Mouse (Mus musculus) fat pad, adult 2 months (tissue): Measurements from ENCODE around the gene Hhat.

Experiments used
- DNase-seq: peaks from one replicate; pipeline ENCODE4 v3.0.0-alpha.2; 2011; ENCODE audit warnings: low read depth, low spot score; ENCODE audit errors: extremely low read depth

The Hhat gene

GRCm38 (mm10) chr1:192745240-192746101, 25.6 kb downstream of the Hhat start:
- peak; percentile 33 for DNase-seq

DNA sequence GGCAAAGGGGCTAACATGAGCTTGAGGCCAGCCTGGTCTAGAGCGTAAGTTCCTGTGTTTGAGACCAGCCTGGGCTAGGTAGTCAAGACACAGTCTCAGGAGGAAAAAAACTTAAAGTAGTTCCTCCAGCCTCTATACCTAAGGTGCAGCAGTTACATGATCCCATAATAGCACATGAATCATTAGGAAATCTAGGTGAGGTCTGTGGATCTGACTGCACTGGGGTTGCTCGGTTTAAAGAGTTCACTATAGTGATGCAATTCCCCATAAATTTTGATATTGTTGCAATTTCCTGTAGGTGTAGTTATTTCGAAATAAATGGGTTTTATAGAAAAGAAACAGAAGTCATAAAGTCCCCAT, 26.2 kb downstream of the Hhat start:
- DNase-seq, result peak; percentile 78

DNA sequence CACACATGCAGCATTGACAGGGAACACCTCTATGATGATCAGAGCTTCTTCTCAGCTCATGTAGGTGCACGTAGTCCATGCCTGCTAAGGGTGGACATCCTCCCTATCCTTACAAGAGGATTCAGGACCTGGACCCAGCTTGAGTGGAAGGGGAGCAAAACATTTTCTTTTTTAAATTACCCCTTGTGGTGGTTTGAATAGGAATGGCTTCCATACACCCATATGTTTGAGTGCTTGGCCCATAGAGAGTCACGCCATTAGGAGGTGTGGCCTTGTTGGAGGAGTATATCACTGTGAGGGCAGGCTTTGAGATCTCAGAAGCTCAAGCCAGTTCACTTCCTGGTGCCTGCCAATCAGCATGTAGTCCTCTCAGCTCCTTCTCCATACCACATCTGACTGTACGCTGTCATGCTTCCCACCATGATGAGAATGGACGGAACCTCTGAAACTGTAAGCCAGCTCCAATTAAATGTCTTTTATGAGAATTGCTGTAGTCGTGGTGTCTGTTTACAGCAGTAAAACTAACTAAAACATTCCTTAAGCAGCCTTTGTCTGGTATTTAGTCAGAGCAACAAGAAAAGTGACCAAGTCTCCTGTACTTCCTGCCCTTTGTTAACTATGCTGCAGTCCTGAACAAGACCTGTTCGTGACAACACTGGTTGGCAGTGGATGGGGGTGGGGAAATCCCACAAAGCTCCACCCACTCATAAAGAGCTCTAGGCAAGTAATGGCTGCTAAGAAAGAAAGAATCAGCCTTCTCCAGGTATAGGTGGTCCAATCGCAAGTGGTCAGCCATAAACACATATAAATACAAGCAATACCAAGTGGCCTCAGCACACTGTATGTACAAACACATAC, 28.4 kb downstream of the Hhat start:
- peak; percentile 19 for DNase-seq

GRCm38 (mm10) chr1:192741896-192742295, 29.1 kb downstream of the Hhat start:
- no peak for DNase-seq

DNA sequence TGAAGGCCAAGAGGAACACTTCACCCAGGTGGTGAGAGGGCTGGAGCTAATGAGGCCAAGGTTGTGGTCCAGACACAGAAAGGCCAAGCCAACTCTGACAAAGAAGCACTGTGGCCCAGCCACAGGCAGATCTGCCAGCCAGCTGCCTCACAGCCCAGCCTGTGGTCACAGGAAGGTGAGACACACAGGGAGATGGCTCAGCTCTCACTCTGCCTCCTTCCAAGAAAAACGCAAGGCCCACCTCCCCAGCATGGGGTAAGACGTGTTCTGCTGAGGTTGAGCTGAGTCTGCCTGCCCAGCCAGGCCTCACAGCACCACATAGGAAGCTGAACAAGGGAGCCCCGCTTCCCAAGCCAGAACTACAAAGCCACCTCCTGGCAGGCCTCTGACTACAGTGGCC, 34.5 kb downstream of the Hhat start:
- no peak for DNase-seq

GRCm38 (mm10) chr1:192736002-192736426, 35.0 kb downstream of the Hhat start:
- DNase-seq, result peak; percentile 73

DNA sequence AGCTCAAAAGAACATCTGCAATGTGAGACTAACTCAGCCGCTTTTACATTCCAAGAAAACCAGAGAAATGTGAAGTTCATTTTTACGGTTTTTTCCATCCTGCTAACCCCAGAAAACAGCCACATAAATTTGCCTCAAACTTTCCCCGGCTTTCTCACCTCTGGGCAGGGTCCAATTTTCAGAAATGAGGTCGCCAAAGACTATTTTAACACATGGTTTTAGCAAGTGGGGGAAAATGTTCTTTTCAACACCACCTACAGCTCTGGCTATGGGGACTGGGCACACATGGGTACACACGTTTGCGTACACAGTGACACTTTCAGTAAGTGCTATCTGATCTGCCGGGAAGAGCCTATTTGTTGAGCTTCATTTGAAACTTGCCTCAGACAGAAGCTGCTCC, 40.5 kb downstream of the Hhat start:
- no peak for DNase-seq

GRCm38 (mm10) chr1:192726996-192727624, 43.9 kb downstream of the Hhat start:
- no peak for DNase-seq

- DNase-seq, result no peak
Measured at GRCm38 (mm10) chr1:192722147-192722546, 48.9 kb downstream of the Hhat start.

DNA sequence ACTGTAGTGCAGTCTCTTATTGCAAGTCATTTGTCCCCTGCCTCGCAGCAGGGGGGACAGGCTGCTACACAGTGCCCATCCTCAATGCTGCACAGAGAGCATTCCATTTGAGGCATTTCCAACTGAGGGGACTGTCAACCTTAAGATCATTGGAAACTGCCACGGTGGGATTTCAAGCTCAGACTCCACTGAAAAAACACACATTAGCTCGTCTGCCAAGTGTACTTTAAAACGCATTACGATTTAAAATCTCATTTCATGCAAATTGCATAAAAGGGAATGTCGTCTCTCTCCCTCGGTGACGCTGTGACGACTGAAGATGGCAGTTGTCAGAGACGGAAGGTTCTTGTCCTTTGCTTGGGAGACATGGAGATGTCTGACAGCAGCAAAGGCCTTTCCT, 50.9 kb downstream of the Hhat start:
- no peak for DNase-seq

DNA sequence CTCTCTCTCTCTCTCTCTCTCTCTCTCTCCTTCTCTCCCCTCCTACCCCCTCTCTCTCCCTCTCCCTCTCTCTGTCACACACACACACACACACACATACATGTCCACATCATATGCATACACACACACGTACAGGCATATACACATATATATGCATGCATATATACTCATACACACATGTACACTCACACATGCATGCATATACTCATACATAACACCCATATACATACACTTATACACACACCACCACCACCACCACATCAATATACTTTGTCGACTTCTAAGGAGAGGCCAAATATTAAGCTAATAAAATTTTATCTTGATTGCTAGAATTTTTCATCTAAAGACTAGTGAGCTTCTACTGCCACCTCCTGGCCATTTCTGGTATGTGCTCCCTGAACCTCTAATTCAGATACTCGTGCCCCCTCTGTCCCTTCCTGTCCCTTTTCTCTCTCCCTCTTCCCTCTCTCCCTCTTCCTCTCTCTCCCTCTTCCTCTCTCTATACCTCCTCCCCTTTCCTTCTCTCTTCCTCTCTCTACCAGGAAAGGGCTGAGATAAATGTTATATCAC, 59.2 kb downstream of the Hhat start:
- no peak for DNase-seq

DNA sequence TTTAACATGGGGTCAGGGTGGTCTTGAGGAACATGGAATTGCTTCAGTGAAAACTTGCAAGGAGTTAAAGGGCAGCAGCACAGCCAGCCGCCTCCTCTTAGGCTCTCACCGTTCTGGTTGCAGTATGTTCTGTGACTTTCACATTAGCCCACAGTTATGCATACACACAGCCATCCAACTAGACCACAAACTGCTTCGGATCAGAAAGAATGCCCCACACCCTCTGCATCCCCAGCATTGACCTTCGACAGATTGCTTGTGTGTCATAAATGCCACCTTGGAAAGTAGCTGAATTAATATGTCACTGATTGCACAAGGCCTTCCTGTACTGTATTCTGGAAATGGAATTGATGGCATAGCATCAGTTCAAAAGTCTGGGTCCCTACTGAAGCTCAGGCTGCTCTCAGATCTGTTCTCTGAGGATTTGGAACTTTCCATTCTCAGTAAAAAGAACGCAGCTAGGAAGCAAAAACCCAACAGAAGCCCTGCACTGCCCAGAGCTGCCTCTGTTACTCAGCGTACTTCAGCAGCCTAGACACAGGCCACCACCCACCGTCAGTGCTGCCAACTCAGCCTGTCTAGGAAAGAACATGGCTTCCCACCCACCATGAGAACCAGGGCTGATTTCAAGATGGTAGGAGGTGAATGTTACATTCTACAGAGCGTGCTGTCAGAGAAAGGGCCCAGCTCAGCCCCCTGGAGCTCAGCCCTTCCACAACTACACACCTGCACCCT, 70.5 kb downstream of the Hhat start:
- DNase-seq, result no peak

DNA sequence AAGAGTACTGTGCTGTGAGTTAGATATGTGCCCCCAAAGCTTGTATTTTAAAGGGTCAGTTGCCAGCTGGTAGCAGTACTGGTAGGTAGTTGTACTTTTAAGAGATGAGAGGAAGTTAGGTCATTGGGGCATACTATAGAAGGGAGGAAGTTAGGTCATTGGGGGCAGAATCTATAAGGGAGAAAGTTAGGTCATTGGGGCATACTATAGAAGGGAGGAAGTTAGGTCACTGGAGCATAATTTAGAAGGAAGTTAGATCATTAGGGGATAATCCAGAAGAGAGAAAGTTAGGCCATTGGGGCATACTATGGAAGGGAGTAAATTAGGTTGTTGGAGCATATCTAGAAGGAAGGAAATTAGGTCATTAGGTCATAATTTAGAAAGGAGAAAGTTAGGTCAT, 71.9 kb downstream of the Hhat start:
- DNase-seq, result no peak

DNA sequence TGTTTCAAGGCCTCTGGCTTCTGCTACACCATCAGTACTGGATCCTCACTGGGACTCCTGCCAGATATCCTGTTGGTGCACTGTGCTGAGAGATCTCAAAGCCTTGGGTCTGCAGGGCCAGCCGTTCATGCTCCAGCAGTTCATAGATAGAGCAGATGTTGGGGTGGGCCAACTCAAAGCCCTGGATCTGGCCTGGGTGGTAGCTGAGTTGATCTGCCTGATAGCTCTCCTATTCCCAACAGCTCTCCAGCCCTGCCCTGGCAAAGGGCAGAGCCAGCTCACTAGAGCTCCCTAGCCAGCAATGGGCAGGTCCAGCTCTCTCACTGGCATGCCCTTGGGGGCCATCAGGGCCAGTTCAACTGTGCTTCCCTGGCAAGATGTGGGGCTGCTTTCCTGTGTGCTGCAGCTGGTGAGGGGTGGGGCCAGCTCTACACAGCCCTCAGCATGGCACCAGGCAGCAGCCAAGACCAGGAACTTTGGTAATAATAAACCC, 74.6 kb downstream of the Hhat start:
- no peak for DNase-seq

GRCm38 (mm10) chr1:192693644-192694043, 77.4 kb downstream of the Hhat start:
- DNase-seq, result no peak

DNA sequence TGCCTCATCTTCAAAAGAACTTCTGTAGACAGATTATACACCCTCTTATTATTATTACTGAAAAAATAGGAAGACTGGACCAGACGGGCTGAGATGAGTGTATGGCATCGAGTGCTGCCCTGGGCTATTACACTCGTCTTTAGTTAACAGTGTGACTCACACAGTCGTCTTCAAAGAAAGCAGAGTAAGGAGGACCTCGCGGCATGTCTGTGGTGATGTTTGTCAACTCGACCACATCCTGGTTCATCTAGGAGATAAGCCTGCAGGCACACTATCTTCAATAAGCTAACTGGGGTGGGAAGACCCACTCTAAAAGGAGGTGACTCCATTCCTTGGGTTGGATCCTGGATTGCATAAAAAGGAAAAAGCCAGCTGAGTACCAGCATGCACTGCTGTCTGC, 78.0 kb downstream of the Hhat start:
- DNase-seq, result no peak

DNA sequence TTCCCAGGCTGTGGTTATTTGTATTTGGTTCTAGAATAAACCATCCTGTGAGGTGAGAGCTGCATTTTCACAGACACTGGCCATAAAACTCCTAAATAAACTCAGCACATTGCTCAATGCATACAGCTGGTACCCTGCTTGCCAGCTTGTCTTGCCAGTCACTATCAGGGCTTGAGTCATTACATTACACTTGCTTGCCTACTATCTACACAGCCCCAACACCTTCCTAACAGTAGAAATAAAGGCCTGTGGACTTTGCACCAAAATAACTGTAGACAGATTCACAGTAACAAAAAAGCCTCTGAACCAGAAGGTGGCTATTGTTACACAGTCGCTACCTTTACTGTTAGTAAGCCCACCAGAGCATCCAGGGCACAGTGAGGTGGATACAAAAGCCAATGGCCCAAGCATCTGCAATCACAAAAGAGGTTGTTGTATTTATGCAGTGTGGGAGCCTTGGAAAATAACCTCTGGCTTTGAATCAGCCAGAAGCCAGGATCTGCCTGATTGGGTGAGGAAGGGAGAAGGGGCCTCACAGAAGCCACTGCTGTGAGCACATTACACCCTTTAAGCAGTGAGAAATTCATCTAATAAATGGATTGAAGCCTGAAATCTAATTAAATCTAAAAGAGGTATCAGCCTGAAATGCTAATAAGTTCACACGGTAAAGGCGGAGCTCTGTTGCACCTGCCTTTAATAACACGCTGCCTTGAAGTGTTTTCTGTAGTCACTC, 88.6 kb downstream of the Hhat start:
- DNase-seq, result no peak

DNA sequence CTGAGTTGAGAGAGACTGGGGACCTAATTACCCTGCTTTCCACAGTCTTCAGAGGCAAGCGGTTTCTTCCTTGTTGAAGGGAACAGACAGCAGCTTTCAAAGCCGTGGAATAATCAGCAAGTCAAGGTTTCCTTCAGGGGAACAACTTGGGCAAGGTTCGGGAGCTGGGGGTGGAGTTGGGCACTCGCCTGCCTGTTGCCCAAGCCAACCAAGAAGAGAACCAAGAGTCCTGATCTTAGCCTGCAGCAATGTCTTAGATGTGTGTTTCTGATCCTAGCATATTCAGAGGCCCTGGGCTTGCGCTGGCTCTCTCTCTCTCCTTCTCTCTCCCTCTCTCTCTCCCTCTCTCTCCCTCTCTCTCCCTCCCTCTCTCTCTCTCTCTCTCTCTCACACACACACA, 93.8 kb downstream of the Hhat start:
- peak; percentile 88 for DNase-seq

DNA sequence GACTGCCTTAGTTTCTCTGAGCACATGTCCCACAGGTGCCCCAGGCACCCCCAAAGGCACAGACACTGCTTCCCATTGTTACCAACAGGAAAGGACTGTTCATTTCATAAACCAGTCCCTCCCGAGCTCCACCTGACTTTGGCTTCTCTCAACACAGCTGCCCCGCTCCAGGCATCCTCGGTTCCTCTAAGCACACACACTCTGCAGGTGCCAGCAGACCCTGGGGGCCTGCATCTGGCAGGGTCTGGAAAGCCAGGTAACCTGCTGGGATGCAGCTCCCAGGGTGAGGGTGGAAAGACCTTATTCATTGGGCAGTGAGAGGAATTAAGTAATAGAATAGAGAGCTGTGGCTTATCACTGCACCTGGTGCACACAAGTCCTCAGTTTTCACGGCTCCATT, 107.4 kb downstream of the Hhat start:
- no peak for DNase-seq

DNA sequence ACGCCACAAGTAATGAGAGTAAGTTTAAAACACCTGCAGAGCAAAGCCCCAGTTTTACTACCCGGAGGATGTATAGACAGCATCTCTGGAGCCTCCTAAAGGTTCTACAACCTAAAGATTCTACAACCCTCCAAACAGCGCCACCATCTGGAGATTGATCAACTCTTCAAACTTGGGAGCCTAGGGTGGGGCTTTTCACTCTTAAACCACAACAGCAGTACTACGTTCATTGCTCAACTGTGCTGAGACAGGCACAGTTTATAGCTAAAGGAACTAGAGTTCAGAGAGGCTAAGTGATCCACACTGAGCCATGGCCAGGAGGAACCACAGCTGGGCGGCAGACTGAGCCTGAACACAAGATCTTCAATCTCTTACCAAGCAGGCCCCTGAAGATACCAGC, 107.9 kb downstream of the Hhat start:
- DNase-seq, result no peak
